Mouse (Mus musculus) small intestine, adult 2 months (tissue): ENCODE results near the gene Gm49333.

ENCODE experiments used
- CTCF ChIP-seq: fragments of 200-500 bp; IDR thresholded peaks from 2 replicates; pipeline ENCODE4 v1.5.1; 2012; ENCODE audit warnings: low read depth, mild to moderate bottlenecking, control low read depth, inconsistent platforms, low read length, moderate library complexity, mixed read lengths; ENCODE audit not compliant: insufficient replicate concordance, insufficient read length; ENCODE audit errors: extremely low read depth
- POLR2A ChIP-seq: fragments of 200-500 bp; IDR thresholded peaks from 2 replicates; pipeline ENCODE4 v1.6.1; 2012; ENCODE audit warnings: low read depth, mild to moderate bottlenecking, control low read depth, inconsistent platforms, low read length, moderate library complexity

DNA sequence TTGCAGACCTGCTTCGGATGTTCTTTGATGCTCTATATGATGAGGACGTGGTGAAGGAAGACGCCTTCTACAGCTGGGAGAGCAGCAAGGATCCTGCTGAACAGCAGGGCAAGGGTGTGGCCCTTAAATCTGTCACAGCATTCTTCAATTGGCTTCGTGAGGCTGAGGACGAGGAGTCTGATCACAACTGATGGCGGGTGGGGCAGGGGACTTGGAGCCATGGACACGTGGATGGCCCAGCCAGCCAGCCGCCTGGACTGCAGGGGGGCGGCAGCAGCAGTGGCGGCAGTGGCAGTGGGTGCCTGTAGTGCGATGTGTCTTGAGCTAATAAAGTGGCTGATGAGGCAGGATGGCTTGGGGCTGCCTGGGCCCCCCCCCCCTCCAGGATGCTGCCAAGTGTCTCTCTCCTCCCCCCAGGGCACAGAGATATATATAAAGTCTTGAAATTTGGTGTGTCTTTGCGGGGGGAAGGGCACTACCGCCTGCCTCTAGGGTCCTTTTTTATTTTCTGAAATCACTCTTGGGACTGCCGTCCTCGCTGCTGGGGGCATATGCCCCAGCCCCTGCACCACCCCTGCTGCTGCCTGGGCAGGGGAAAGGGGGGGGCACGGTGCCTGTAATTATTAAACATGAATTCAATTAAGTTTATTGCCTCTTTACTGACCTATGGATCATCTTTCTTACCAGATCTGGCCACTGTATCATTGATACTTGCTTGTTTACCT lies 81.0 kb downstream of the Gm49333 start:
- no peak for TF ChIP-seq CTCF
- TF ChIP-seq POLR2A, result no peak
